Mouse (Mus musculus): ENCODE data around the gene Crkl.

Gene Crkl

GRCm38 (mm10) chr16:17451541-17452372, at the start of gene Crkl:
Gene Crkl (plus strand): TSS chr16:17451987.
- DNase-seq (ENCODE audit: low read depth in 1 of 2, low spot score in 2 of 2), result peak; percentile 91 to 95

GRCm38 (mm10) chr16:17402855-17403254, 48.9 kb upstream of the Crkl start:
- DNase-seq (ENCODE audit: low read depth in 1 of 2, low spot score in 2 of 2), result peak in 1 of 2 experiments; percentile 26

- DNase-seq (ENCODE audit: low read depth in 1 of 2, low spot score in 2 of 2), result no peak
Measured at GRCm38 (mm10) chr16:17405271-17405696, 46.5 kb upstream of the Crkl start.

- DNase-seq (ENCODE audit: low read depth in 1 of 2, low spot score in 2 of 2), result peak; percentile 99 to 100
Measured at GRCm38 (mm10) chr16:17405736-17406443, 45.9 kb upstream of the Crkl start, which contains the start of the genes Snap29 and Pi4ka. Gene Snap29 (plus strand): TSS chr16:17405986. Gene Pi4ka (minus strand): TSS chr16:17406314.

- no peak for DNase-seq (ENCODE audit: low read depth in 1 of 2, low spot score in 2 of 2)
Measured at GRCm38 (mm10) chr16:17406512-17407231, 45.1 kb upstream of the Crkl start.

GRCm38 (mm10) chr16:17409046-17409445, 42.7 kb upstream of the Crkl start:
- no peak for DNase-seq (ENCODE audit: low read depth in 1 of 2, low spot score in 2 of 2)

- no peak for DNase-seq (ENCODE audit: low read depth in 1 of 2, low spot score in 2 of 2)
Measured at GRCm38 (mm10) chr16:17410209-17410608, 41.6 kb upstream of the Crkl start.

- DNase-seq (ENCODE audit: low read depth in 1 of 2, low spot score in 2 of 2), result no peak
Measured at GRCm38 (mm10) chr16:17423021-17423420, 28.8 kb upstream of the Crkl start.

GRCm38 (mm10) chr16:17432576-17432975, 19.2 kb upstream of the Crkl start:
- no peak for DNase-seq (ENCODE audit: low read depth in 1 of 2, low spot score in 2 of 2)

GRCm38 (mm10) chr16:17452373-17452715, 557 bp downstream of the Crkl start:
- DNase-seq (ENCODE audit: low read depth in 1 of 2, low spot score in 2 of 2), result no peak

- DNase-seq (ENCODE audit: low read depth in 1 of 2, low spot score in 2 of 2), result no peak
Measured at GRCm38 (mm10) chr16:17456901-17457300, 5.1 kb downstream of the Crkl start.

- peak in 1 of 2 experiments; percentile 12 for DNase-seq (ENCODE audit: low read depth in 1 of 2, low spot score in 2 of 2)
Measured at GRCm38 (mm10) chr16:17460254-17460653, 8.5 kb downstream of the Crkl start.

GRCm38 (mm10) chr16:17461596-17461995, 9.8 kb downstream of the Crkl start:
- DNase-seq (ENCODE audit: low read depth in 1 of 2, low spot score in 2 of 2), result no peak

- DNase-seq (ENCODE audit: low read depth in 1 of 2, low spot score in 2 of 2), result no peak
Measured at GRCm38 (mm10) chr16:17463184-17463583, 11.4 kb downstream of the Crkl start.

- no peak for DNase-seq (ENCODE audit: low read depth in 1 of 2, low spot score in 2 of 2)
Measured at GRCm38 (mm10) chr16:17466875-17467663, 15.3 kb downstream of the Crkl start.

GRCm38 (mm10) chr16:17472498-17472897, 20.7 kb downstream of the Crkl start:
- no peak for DNase-seq (ENCODE audit: low read depth in 1 of 2, low spot score in 2 of 2)

- no peak for DNase-seq (ENCODE audit: low read depth in 1 of 2, low spot score in 2 of 2)
Measured at GRCm38 (mm10) chr16:17474091-17474490, 22.3 kb downstream of the Crkl start.

- DNase-seq (ENCODE audit: low read depth in 1 of 2, low spot score in 2 of 2), result no peak
Measured at GRCm38 (mm10) chr16:17474761-17475160, 23.0 kb downstream of the Crkl start.

- no peak for DNase-seq (ENCODE audit: low read depth in 1 of 2, low spot score in 2 of 2)
Measured at GRCm38 (mm10) chr16:17475326-17475725, 23.5 kb downstream of the Crkl start.

- DNase-seq (ENCODE audit: low read depth in 1 of 2, low spot score in 2 of 2), result no peak
Measured at GRCm38 (mm10) chr16:17478331-17478943, 26.6 kb downstream of the Crkl start.

Data from monocyte, adult 2 months (primary cell).